Mouse (Mus musculus): ENCODE data around the gene Col27a1.

The Col27a1 gene

DNA sequence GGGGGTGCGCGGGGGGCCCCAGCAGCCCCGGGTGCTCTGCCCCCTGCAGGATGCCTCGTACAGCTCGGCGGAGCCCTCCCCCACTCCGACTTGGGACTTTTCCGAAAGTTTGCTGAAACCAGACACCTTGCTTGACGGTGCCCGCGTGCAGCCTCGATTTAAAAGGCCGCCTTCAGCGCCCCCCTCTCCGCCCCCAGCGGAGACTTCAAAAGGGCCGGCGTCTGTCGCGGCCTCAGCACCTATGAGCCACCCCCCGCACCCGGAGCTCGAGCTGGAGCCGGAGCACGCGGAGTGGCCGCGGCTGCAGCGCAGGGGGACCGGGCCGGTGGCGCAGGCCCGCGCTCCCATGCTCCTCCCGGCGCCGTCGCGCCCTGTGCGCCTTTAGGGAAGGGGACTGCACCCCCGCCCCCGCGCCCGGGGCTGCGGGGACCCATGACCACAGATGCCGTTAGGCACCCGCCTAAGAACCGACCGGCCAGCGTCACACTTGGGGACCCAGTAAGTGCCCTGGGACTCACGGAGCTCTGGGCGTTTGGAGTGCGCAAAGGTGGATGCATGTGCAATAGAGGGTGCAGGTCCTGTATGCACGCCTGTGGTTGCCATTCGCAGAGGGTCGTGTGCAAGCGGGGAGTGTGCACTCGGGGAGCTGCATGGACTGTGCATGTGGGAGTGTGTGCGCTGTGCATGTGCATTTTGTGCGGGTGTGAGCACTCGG is at the start of gene Col27a1:
TSS of gene Col27a1 (plus strand) at position 98 of the 715 bp plus-strand sequence.
- DNase-seq = no peak

DNA sequence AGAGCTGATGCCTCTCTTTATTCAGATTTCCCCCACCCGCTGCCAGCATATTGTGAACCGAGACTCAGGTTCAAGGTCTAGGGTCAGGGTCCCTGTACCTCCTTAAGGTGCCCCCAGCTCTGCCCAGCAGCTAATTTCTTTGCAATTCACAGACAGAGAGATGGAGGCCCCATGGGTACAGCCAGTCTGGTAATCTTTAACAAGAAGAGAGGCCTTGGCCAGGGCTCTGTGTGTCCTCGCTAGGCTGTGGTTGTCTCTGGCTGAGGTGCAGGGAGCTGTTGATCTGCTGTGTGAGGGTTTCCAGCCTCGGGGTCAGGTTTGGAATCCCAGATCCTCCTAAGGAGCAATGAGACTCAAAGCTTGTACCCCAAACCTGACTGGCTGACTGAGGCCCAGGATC is 48.2 kb upstream of the Col27a1 start:
- DNase-seq = peak; percentile 73

DNA sequence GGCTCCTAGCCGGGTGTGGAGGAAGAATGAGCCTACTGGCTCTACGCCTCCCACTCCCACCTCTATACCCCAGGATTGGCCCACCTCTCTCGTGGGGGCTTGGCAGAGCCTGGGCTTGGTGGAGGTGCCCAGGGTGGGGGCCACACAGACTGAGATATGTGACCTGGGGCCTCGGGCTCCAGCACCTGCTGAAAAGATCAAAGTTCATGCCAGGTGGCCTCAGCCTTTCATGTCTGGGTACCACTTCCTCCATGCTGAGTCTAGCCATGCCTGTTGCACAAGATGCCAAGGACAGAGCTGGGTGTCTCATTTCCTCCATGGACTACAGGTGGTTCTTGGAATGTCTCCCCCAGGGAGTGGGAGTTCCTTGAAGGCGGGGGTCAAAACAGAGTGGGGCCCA is 47.5 kb upstream of the Col27a1 start:
- DNase-seq = no peak

DNA sequence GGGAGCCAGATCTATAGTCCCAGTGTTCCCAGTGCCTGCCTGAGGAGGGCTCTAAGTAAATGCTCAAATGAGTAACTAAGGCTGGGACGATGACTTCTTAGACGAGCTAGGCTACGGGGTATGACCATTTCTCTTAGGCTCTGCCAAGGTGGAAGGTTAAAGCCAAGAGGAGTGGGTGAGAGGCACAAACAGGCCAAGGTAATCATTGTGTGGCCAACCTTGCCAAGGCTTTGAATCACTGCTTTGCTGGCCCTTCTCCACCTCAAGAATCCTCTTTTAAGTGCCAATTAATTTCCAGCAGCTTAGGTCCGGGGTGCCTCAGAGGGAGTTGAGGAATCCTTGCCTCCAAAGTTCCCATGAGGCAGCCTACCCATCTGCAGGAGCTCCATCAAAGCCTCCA is 43.7 kb upstream of the Col27a1 start:
- DNase-seq = peak; percentile 55

DNA sequence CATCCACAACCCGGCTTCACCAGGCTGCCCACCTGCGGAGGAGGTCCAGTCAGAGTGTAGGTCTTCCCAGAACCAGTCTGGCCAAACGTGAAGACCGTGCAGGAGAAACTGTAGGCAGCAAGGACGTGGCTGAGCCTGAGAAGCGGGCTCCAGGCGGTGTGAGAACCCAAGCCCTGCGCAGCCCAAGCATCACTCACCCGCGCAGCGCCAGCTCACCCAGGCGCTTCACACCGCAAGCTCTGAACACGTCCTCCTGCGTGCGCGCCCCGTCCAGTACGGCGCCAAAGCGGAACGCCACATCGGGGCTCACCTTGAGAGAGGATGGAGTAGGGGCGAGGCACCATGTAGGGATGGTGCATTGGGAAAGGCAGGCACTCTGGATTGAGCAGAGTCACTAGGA is 42.7 kb upstream of the Col27a1 start:
- DNase-seq = no peak

DNA sequence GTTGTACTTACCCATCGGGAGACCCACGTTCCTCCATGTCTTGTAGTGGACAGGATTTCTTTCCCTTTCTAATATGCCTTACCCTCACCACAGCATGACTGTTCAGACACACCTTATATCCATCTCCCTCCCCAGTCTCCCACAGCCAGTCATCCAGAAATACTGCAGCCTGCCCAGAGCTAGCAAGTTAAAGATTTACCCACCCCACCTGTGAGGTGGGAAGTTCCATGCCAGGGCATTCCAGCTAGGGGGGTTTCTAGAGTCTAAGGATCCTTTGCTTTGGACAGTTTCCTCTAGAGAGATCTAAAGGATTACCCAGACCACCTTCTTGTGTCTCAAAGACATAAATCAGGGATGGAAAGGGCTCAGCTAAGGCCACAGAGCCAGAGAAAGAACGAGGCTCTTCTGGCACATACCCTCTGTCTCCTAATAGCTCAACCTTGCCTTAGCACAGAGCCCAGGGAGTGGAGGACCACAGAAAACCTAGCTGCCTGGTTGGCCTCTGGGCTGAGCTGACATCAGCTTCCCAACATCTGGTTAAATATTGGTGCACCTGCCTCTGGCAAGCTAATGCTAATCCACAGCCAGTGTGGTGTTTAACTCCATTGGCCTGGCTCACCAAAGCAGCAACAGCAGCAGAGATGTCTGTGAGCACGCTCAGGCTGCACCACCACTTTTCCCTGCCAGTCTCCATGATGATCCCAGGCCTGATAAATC is 41.7 kb upstream of the Col27a1 start, which contains the start of gene Kif12:
TSS of gene Kif12 (minus strand) at position 163 of the 717 bp plus-strand sequence.
- DNase-seq = peak; percentile 96

DNA sequence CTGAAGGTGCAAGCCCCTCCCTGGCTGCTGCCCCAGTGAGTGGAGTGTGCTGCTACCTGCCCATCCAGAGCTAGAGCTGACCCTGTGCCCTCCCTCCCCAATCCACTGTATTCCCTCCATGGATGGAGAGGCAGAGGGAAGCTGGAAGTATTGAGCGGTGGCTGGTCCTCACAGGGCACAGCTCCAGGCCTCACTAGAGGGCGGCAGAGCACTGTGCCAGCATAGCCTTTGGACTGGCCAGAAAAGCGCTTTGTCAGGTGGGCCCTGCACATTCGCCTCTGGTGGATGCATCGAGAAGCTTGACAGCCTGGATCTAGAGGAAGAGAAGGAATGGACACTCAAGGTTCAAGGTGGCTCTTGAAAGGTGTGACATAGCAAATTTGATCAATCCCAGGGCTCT is 32.2 kb upstream of the Col27a1 start:
- peak; percentile 68 for DNase-seq

DNA sequence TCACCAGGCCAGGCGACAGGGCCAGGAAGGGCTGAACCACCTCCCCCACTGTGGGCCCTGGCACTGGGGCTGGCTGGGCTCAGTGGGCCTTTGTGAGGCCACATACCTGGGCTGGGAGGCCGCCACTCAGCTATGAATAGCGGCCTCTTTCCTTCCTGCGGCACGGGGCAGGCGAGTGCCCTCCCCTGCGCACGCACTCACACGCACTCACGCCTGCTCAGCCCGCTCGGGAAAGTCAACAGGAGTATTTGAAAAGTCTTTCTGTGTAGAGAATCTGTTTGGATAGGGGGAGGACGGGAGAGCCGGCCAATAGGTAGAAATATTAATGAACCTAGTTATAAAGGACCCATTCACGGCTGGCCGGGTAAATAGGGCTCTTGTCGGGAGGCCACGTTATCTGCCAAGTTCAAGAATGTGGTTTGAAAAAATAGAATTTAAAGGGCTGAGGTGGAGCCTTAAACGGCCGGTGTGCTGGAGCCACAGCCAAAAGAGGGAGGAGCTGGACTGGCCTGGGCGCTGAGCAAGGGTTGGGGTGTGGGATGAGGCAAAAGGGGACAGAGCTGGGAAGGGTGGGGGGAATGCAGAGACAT is 27.4 kb upstream of the Col27a1 start:
- DNase-seq = no peak

DNA sequence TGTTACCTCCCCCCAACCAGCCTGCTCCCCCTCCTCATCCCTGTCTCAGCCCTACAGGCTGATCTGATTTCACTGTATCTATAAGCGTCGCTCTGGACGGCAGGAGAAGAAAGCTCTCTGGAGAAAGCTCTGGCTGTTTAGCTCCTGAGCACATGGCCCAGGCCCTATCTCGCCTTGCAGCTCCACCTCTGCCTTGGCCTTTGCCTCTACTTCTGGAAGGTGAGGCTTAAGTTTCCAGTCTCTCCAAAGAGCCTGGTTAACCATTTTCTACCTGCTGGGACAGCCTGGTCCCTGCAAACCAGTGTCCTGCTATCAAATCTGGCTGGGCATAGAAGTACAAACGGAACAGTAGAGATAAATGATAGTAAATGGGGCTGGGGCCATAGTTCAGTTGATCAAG is 22.2 kb upstream of the Col27a1 start:
- no peak for DNase-seq

DNA sequence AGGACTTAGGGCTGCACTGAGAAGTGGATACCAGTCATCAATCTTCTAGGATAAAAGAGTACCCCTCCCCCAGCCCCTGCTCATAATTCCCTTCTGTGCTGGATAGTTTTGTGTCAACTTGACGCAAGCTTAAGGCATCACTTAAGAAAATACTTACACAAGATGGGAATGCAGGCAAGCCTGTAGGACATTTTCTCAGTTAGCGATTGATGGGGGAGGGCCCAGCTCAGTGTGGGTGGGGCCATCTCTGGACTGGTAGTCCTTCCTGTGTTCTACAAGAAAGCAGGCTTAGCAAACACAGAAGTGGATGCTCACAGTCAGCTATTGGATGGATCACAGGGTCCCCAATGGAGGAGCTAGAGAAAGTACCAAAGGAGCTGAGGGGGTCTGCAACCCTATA is 19.4 kb upstream of the Col27a1 start:
- no peak for DNase-seq

DNA sequence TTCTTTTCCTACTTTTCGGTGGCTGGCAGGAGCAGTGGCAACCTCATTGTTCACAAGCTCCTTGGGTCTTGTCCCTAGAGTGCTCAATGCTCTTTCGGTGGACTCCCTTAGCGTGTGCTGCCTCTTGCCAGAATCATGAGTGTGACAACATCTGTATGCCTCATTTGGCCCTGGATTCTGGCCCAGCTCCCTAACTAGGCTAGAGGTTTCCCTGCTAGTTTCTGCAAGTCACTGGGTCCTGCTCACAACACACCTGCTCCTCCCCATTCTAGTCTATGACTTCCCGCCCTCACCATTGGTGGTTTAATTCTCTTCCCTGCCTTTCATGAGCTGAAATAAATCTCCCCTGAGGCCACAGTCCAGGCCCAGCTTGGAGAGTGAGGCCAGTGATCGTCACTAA is 14.4 kb upstream of the Col27a1 start:
- no peak for DNase-seq

DNA sequence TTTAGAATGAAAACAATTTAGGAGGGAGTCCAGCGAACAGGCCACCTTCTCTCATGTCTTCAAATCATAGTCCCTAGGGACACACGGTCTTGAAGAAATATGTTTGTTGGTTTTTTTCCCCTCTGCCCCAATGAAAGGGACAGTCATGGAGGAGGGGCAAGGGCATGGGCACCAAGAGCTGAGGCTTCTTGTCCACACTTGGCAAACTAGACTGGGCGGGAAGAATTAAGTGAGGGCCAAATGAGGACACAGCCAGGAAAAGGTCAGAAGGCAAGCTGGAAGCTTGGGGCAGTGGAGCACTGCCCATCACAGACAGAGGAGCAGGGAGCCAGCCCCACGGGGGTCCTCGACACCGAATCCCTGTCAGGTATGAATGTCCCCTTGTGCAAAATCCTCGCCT is 9.9 kb upstream of the Col27a1 start:
- no peak for DNase-seq

DNA sequence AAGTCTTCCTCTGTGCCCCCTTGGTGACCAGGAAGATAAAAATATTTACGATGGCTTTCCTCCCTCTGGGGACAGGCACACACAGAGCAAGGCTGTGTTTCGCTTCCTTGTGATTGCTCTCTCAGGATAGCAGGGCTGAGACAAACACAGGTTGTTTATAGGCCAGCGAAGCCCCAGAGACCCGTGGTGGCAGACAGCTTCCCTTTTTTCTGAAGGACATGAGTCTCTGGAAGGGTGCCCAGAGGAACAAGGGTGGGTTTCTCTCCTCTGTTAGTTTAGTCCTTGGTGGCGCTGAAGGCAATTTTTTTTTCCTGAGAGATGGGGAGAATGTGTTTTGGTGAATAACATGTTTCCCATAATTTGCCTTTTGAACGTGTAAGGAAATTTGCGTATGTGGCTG is 8.2 kb upstream of the Col27a1 start:
- DNase-seq = no peak

DNA sequence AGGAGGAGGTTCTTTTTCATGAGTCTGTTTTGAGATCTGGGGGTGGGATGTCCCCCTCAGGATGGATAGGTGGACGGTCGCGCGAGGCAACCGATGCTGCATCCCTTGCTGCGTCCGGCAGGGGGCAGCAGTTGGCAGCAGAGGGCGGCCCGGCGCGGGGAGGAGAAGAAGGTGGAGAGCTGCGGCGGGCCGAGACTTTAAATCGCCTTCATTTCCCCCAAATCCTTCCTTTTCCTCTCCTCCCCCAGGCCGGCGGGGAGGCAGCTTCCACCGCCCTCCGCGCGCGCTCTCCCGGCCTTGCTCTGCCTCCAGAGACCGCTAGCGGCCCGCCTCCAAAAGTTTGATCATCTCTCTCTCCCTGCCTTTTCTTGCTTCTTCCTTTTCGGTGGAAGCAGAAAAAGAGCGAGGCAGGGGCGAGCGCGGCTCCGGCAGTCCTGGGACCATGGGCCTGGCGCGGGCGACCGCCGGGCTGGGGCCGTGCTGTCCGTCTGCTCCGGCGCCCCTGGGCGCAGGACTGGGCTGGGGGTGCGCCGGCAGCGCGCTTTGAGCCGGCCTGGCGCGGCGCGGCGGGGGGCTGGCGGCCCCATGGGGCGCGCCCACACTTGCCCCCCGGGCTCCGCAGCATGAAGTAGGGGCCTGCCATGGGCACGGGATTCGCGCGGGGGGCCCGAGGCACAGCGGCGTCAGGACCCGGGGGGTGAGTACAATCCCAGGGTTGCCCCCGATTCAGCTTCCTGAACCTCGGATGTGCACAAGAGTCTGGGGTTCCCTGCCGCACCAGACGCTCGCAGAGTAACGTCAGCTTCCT is 1.6 kb downstream of the Col27a1 start:
- DNase-seq = peak; percentile 64

DNA sequence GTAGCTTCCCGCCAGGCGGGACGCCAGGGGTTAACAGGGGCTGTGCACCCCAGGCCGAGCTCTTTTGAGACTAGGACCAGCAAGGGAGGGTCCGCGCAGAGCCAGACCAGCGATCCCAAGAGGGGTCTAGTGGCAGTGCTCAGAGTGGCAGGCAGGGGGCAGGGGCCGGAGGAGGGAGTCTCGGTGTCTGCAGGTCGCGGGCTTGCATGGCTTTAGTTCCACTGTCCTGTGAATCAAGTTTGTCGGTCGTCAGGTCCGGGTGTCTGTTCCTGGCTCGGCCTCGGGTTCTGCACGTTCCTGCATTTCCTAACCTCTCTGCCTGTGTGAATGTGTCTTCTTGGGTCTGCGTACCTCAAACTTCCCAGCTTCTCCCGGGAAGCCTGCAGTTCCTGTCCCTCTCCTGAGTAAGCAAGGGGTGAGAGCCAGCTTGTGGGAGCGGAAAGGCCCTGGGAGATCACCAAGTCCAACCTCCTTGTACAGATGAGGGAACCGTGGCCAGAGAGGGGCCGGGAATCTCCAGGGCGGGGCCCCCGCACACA is 2.3 kb downstream of the Col27a1 start:
- peak; percentile 64 for DNase-seq

DNA sequence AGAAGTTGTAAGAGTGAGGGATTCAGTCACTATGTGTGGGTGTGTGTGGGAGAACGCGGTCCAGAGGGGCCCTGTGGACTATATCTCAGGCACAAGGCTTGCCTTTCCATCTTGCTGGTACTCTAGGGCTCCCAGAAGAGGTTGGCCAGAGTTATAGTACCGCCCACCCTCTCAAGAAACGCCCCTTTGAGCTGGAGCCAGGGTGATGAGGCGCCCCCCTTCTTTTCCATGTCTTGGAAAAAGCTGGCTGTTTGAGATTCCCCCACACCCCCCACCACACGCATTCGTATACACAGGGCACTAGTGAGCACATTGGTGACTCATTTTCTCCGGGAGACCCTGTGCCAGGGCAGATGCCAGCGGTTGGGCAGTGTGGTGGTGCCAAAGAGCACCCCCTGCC is 2.8 kb downstream of the Col27a1 start:
- no peak for DNase-seq

DNA sequence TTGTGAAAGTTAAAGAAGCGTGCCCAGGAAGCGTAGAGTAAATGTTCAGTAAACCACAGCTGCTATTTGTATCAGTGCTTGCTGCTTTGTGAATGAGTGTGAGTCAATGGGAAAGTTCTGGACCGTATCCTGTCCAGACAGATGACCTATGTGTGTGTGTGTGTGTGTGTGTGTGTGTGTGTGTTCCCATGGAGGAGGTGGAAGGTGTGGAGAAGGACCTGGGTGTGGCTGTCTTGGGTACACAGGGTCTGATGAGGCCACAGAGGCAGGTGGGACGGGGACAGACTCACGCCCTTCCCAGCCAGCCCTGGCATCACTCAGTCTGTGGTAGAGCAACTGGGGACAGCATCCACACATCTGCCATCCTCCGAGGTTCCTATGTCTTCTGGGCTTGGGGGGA is 3.7 kb downstream of the Col27a1 start:
- DNase-seq = no peak

DNA sequence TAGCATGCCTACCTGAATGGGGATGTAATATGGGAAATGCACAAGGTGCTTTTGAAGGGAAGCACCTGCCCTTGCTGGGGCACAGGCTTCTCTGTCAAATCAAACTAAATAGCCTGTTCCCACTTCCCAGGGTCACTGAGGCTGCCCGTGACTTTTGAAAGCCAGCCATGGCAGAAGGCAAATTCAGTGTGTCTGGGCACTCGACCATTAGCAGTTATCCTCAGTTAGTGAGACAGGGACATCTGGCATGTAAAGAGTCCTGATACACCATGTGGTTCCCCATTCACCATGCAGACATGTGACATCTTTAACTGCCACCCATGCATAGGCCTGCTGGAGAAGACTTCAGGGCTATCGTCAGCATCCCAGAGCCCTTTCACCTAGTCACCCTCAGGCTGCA is 5.3 kb downstream of the Col27a1 start:
- no peak for DNase-seq

DNA sequence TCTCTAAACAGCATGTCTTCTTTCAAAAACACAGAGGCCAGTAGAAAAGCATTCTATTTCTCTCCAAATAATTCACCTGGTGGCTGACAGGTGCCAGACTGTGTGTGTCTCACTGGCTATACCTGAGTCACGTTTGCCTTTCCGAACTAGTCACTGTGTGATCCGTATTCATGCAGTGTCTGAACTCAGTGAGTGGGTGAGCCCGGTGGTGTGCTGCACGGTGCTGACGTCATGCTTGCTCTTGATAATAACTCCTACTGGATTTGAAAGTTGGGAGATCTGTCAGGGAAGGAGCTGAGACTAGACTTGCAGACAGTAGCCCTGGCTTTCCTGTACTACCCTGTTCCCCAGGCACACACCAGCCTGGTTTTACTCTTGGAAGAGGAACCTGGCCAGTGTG is 5.8 kb downstream of the Col27a1 start:
- no peak for DNase-seq

DNA sequence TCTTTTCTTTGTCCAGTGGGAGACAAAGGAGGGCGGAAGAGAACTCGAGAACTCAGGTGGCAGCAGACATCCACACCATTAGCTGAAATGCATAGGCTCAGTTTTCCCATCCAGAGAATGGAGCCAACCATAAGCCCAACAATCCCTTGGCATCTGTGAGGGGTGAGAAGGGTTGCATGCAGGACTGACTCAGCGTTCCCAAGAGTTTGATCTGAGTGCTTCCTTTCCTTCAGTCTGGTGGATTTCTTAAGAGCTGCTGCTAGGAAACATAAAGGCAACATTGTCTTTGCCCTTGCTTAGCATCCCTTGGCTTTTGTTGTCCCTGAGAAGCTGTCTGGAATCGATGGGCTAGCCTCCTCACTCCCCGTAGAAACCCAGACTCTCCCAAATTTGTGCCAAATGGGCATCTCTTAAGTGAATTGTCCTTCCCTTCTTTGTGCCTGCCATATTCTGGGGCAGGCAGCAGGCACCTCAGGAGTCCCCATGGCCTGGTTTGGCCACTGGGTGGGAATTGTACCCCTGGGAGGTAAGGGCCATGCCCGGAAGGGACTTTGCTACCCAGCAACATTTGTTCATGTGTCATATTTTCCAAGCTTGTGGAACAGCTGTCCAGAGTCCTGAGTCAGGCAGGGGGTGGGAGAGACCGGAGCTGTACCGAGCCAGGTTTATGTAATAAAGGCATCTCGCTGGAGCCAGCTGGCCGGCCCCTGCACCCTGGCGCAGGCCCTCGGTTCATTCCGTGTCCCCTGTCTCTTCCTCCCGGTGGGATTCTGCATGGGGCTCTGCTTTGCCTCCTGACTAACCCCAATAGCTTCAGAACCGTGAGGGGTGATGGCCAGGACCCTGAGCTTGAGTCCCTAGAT is 7.5 kb downstream of the Col27a1 start:
- DNase-seq = peak; percentile 87

DNA sequence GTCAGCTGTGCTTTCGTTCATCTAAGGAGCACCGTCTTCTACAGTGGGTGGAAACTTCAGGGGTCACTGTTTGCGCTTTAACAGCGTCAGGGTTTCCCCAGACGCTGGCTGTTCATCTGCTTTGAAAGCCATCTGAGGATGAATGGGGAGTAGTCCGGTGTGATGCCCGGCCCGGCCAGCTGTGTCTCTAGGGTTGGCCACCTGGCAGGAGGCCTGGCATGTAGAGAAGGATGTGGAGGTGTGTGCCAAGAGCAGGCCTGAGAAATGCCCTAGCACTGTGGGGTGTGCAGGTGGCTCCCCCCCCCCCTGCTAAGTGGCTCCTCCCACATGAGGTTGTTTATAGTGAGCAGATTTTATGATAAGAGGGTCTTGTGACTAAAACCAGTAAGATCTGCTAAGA is 8.4 kb downstream of the Col27a1 start:
- DNase-seq = peak; percentile 67

DNA sequence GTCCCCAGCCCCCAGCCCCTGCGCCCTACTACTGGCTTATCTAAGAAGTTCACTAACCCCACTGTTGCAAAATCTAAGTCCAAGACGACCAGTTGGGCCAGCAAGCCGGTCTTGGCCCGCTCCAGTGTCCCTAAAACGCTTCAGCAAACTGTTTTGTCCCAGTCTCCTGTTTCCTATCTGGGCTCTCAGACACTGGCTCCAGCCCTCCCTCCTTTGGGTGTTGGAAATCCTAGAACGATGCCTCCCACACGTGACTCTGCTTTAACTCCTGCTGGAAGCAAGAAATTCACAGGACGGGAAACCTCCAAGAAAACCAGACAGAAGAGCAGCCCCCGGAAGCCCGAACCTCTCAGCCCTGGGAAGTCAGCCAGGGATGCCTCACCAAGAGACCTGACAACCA is 11.6 kb downstream of the Col27a1 start:
- no peak for DNase-seq
